Mouse (Mus musculus) heart, postnatal 10 days (tissue): Measurements from ENCODE around the gene Nab1. TPM values are rescaled to one million over a fixed set of nuclear protein-coding genes. Genes with fewer than 3 reads are reported as not detected.

ENCODE experiments used
- DNase-seq, 2 experiments: peaks; one replicate each; pipeline ENCODE4 v3.0.0; 2021
- intact Hi-C: fragments of 180-260 bp; cut with DNase I; formaldehyde crosslinking; loops from one replicate; pipeline ENCODE4 v1.15.1; 2025
- total RNA-seq, 2 experiments: library from RNA; stranded (reverse); gene quantifications; 2 replicates each; pipeline ENCODE4 v1.2.3; 2021

Nab1 gene
- total RNA-seq, 2 experiments from 2014 or later = 30.9 to 33.3 TPM

GRCm38 (mm10) chr1:52484980-52485379, 15.5 kb downstream of the Nab1 start:
- intact Hi-C loops = no loop called here
- DNase-seq = no peak

DNA sequence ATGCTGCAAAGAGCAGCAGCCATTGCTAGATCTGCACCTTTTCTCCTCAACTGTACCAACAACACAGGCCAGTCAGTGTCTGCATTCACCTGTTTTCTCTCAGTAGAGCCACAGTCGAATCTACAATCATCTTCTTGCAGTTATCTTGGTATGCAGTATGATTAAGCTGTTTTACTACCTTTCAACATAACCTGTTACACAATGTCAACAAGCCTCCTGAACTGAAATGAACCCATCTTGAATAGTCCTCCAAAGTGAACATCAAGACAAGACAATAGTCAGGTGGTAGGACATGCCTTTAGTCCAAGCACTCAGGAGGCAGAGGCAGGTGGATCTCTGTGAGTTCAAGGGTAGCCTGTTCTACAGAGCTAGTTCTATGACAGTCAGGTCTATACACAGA, 26.2 kb downstream of the Nab1 start:
- intact Hi-C loops = no loop called here
- no peak for DNase-seq

- peak in 1 of 2 experiments; percentile 31 for DNase-seq
- intact Hi-C loops = no loop called here
Measured at GRCm38 (mm10) chr1:52470811-52471489, 29.5 kb downstream of the Nab1 start.

- no peak for DNase-seq
Measured at GRCm38 (mm10) chr1:52470326-52470725, 30.2 kb downstream of the Nab1 start.

GRCm38 (mm10) chr1:52466518-52467120, 33.9 kb downstream of the Nab1 start:
- intact Hi-C loops = no loop called here
- no peak for DNase-seq

More at GRCm38 (mm10) chr1:52470326-52470725, 30.2 kb downstream of the Nab1 start:
- intact Hi-C loops = no loop called here

- no peak for DNase-seq
- intact Hi-C loops = no loop called here
Measured at GRCm38 (mm10) chr1:52465830-52466229, 34.6 kb downstream of the Nab1 start.

DNA sequence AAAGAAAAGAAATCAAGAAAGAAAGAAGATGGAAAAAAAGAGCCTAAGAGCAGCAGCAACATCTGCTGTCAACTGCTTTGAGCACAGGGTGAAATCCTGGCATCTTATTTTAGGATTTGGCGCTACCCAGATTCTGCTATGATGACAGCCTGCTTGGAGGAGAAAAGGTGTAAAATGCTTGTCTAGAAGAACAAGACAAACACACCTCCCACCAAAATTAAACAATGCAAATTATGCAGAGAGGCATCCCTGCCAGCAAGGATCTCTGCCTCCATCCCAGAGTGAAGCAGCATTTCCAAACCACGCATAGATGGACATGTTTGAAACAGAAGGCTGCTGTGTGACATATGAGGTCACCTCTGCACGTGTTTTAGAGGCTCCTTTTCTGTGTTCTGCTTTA, 35.2 kb downstream of the Nab1 start:
- DNase-seq = no peak
- intact Hi-C loops = no loop called here

- no peak for DNase-seq
- intact Hi-C loops = no loop called here
Measured at GRCm38 (mm10) chr1:52463305-52463704, 37.2 kb downstream of the Nab1 start.

DNA sequence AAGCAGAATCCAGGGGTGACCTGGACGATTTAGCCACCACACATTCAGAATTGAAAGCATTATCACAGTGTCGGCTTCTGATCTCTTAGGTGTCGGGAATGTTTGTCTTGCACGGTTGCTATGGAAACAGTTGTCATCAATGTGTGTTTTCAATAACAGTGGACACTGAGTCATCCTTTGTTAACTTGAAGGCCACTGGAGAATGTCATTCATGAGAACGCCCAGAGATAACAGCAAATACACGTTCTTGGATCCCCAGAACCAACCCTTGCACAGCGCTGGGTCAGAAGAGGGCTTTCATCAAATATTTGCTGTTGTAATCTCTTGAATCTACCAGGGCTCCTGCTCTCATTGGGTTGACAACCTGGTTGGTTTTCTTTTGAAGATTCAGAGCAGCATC, 43.9 kb downstream of the Nab1 start:
- no peak for DNase-seq
- intact Hi-C loops = no loop called here

GRCm38 (mm10) chr1:52454509-52455001, 45.9 kb downstream of the Nab1 start:
- intact Hi-C loops = no loop called here
- peak; percentile 60 to 63 for DNase-seq

DNA sequence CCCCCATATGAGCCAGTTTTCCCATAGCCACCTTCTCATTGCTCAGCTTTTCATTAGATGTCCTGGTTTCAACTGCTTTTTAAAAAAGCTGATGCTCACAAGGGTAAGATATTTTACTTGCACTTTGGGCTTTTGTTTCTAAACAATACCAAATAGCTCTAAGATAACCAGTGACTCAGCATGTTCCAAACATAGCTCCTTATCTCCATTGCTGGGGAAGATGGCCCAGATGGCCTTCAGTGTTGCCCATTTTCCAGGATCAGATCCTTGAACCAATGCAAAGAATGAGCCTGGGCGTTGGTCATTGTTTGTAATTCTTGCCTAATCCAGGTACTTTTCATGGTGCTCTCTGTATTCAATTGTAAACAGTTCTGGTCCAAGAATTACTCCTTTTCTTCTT, 49.1 kb downstream of the Nab1 start:
- no peak for DNase-seq
- intact Hi-C loops = no loop called here

GRCm38 (mm10) chr1:52435856-52436255, 64.6 kb downstream of the Nab1 start:
- no peak for DNase-seq
- intact Hi-C loops = no loop called here

DNA sequence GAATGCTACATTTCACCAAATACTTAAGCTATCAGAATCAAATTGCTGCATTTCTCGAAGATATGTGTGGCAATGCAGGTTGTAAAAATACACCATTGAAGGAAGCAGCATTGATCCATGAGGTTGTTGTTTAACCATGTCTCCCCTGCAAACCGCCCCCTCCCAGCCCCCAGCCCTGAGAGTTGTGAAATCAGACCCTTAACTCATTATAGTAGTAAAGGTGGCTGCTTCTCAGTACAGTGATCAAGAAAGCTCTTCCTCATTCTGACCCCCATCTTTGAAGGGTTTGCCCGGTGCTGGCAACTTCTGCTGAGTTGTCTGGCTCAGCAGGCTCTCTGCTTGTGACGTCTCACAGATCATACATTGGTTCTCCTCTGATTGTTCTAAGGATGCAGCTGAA, 66.4 kb downstream of the Nab1 start:
- intact Hi-C loops = no loop called here
- DNase-seq = no peak

DNA sequence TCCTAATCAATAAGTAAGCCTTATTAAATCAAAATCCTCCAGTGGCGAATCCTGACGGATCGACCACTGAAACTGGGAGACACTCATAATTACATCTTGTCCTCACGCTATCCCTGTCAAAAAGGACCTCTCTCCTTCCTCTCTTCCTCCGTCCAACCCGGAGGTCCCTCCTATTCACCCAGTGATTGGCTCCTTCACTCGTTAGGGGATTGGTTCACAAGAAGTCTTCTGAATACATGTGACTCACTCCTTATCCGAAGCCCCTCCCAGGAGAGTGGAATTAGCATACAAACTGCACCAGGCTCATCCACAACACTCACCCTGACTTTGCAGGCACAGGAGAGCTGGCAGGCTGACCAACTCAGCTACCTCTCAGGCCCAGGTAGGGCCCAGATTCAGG, 68.7 kb downstream of the Nab1 start:
- DNase-seq = no peak
- intact Hi-C loops = no loop called here

DNA sequence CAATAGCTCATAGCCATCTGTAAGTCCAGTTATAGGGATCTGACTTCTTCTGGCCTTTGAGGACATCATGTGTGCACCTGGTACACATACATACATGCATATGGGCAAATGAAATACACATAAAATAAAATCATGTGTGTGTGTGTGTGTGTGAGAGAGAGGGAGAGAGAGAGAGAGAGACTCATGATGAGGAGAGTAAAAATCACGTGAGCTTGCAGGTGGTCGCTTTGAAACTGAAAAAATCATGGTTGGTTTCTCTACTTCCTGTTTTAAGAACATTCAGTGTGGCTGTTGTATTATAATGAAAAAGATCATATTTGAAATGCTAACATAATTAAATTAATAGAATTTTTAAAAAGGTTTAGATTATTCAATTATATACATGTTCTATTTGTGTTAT, 69.9 kb downstream of the Nab1 start:
- intact Hi-C loops = no loop called here

DNA sequence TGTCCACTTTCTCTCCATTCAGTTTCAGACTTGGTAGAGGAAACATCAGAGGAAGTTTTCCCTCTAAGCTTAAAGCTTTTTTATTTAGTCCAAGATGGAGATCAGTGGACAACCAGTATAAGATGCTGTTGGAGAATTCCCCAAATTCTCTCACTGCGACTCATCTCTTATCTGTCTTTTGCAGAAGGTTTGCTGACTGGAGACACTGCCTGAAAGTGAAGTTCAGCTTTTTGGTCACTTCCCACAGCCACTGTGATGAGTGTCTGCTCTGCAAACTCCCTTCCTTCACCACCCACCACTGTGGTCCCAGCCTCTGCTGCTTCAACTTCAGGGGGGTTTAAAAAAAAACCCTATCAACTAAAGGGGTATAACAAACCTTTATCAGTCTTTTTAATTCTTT, 70.4 kb downstream of the Nab1 start:
- intact Hi-C loops = no loop called here
- no peak for DNase-seq

More for the DNA sequence above, 69.9 kb downstream of the Nab1 start:
- DNase-seq = no peak

GRCm38 (mm10) chr1:52427841-52428464, 72.5 kb downstream of the Nab1 start:
- intact Hi-C loops = no loop called here
- DNase-seq = peak; percentile 12 to 23

DNA sequence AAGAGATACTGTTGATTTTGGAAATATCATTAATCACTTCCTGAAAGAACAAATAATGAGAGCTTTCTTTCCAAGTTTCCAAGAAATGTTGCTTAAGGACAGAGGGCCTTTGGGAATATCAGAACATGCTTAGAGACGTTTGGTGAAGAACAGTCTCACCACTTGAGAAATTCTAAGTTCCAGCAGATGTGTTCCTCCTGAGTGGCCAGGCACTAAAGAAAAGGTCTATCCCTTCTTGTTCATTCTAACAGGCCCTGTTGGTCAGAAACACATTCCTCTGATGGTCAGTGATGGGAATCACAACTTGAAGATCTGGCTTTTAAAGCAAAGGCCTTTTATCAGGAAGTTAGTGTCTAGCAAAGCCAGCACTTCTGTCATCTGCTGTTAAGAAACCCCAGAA, 76.6 kb downstream of the Nab1 start:
- peak in 1 of 2 experiments; percentile 11 for DNase-seq
- intact Hi-C loops = no loop called here

- intact Hi-C loops = no loop called here
- DNase-seq = no peak
Measured at GRCm38 (mm10) chr1:52423057-52423456, 77.4 kb downstream of the Nab1 start.

GRCm38 (mm10) chr1:52422137-52422536, 78.3 kb downstream of the Nab1 start:
- peak; percentile 45 to 60 for DNase-seq
- intact Hi-C loops = no loop called here

- DNase-seq = no peak
- intact Hi-C loops = no loop called here
Measured at GRCm38 (mm10) chr1:52421623-52422022, 78.9 kb downstream of the Nab1 start.
